Mouse (Mus musculus): ENCODE measurements around the gene Slc36a1. TPM values are rescaled to one million over a fixed set of nuclear protein-coding genes. Genes with fewer than 3 reads are reported as not detected.

Slc36a1 gene
- total and polyA plus RNA-seq, 2 experiments from 2014 or later = 2.5 to 31.8 TPM

DNA sequence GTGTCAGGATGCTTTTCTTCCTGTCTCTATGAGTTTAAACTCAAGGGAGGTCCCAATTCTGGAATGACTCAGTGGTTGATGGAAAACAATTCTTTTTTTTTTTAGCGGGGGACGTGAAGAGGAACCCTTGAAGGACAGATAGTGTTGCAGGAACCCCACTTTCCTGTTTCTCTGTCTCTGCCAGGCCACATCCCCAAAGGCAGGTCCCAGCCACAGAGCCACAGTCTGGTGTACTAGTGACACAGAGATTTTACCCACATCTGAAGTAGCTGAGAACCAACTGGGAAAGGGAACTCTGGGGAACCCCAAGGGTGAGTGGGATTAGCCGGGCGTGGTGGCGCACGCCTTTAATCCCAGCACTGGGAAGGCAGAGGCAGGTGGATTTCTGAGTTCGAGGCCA, 38.4 kb upstream of the Slc36a1 start:
- no peak overlapping the region for H3K9ac ChIP-seq (replicated peaks; ENCODE audit: low read length, poor library complexity, severe bottlenecking)
- no peak overlapping the region for H3K27ac ChIP-seq (ENCODE audit: low read depth, low read length)
- ATAC-seq (ENCODE audit: low FRiP score) (no peak), DNase-seq (ENCODE audit: low spot score) (no peak)
- H3K27me3 ChIP-seq (ENCODE audit: insufficient read depth, low read length) = no peaks in the 10 kb centered on the region
- 97% methylated on average over 6 of the region's 7 CpGs for WGBS
- no peaks in the 10 kb centered on the region for H3K4me1 ChIP-seq (ENCODE audit: insufficient read depth, low read length)
- no peak for TF ChIP-seq CTCF (IDR thresholded peaks at IDR 0.05)
- no peaks in the 10 kb centered on the region for H3K9me3 ChIP-seq (ENCODE audit: low read length)
- no peak overlapping the region for H3K4me2 ChIP-seq (ENCODE audit: low read depth, low read length, poor library complexity, severe bottlenecking)
- no peaks in the 10 kb centered on the region for H3K36me3 ChIP-seq (ENCODE audit: insufficient read depth, low read length)
- H3K4me3 ChIP-seq (ENCODE audit: low read depth, low read length) = no peak overlapping the region

DNA sequence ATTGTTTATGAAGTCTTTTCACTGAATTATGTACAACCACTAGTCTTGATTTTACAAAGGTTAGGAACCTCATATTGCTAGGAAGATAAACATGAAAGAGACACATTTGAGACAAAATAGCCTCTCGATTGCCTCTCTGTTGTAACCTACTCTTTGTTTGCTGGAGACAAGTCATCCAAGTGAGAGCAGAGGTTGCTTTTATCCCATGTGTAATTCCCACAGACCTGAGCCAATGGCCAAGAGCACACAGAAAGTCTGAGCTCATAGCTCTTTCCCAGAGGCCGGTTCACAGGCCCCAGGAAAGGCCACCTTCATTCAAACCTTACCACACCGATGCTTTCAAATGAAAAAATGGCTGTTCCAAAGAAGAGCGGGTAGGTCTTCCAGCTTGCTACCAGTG, 35.6 kb upstream of the Slc36a1 start:
- Histone ChIP-seq H3K9ac (replicated peaks; ENCODE audit: low read length, poor library complexity, severe bottlenecking) (no peak overlapping the region), H3K4me1 (ENCODE audit: insufficient read depth, low read length) (no peaks in the 10 kb centered on the region), H3K4me2 (ENCODE audit: low read depth, low read length, poor library complexity, severe bottlenecking) (no peak overlapping the region), H3K27me3 (ENCODE audit: insufficient read depth, low read length) (no peaks in the 10 kb centered on the region), H3K4me3 (ENCODE audit: low read depth, low read length) (no peak overlapping the region), H3K36me3 (ENCODE audit: insufficient read depth, low read length) (no peaks in the 10 kb centered on the region), H3K27ac (ENCODE audit: low read depth, low read length) (no peak overlapping the region), H3K9me3 (ENCODE audit: low read length) (no peaks in the 10 kb centered on the region)
- TF ChIP-seq CTCF (IDR thresholded peaks at IDR 0.05) = no peak
- WGBS = 77% methylated on average over 4 of the region's 4 CpGs
- ATAC-seq (ENCODE audit: low FRiP score) = no peak
- DNase-seq (ENCODE audit: low spot score) = no peak

DNA sequence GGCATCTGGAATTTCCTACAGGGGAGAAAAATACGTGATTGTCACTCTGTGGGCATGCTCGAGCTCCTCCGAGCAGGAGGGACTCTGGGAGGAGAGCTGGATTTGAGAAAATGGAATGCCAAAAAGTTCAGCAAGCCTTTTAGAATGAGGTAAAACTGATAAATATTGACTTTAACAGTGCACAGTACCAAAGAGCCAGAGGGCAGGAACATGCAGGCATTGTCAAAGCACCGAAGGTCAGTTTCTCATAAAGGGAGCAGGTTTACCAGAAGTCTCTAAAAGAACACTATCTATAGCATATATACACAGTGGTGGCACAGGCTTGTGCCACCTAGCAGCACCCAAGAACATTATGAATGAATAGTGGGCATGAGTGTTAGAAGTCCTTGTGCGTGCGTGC, 35.2 kb upstream of the Slc36a1 start:
- Histone ChIP-seq H3K9me3 (ENCODE audit: low read length) (no peaks in the 10 kb centered on the region), H3K36me3 (ENCODE audit: insufficient read depth, low read length) (no peaks in the 10 kb centered on the region), H3K27ac (ENCODE audit: low read depth, low read length) (no peak overlapping the region), H3K4me1 (ENCODE audit: insufficient read depth, low read length) (no peaks in the 10 kb centered on the region), H3K27me3 (ENCODE audit: insufficient read depth, low read length) (no peaks in the 10 kb centered on the region), H3K4me2 (ENCODE audit: low read depth, low read length, poor library complexity, severe bottlenecking) (no peak overlapping the region), H3K4me3 (ENCODE audit: low read depth, low read length) (no peak overlapping the region), H3K9ac (replicated peaks; ENCODE audit: low read length, poor library complexity, severe bottlenecking) (no peak overlapping the region)
- ATAC-seq (ENCODE audit: low FRiP score) (no peak), DNase-seq (ENCODE audit: low spot score) (no peak)
- no peak for TF ChIP-seq CTCF (IDR thresholded peaks at IDR 0.05)
- 86% methylated on average over 6 of the region's 6 CpGs for WGBS

DNA sequence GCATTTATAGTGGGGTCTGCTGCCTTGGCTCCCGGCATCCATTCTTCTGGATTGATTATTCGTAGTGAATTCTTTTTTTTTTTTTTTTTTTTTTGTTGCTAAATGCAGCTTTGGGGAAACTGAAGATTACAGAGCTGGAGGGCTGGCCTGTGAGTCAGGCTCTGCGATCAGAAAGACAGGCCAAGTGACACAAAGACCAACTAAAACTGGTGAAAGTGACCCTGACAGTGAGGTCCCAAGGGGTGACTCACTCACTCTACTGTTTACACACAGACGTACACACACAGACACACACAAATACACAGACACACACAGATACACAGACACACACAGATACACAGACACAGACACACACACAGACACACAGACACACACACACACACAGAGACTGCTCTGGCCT, 33.6 kb upstream of the Slc36a1 start:
- ATAC-seq (ENCODE audit: low FRiP score) (no peak), DNase-seq (ENCODE audit: low spot score) (no peak)
- Histone ChIP-seq H3K9ac (replicated peaks; ENCODE audit: low read length, poor library complexity, severe bottlenecking) (no peak overlapping the region), H3K27me3 (ENCODE audit: insufficient read depth, low read length) (no peaks in the 10 kb centered on the region), H3K4me3 (ENCODE audit: low read depth, low read length) (no peak overlapping the region), H3K4me2 (ENCODE audit: low read depth, low read length, poor library complexity, severe bottlenecking) (no peak overlapping the region), H3K27ac (ENCODE audit: low read depth, low read length) (no peak overlapping the region), H3K36me3 (ENCODE audit: insufficient read depth, low read length) (no peaks in the 10 kb centered on the region), H3K9me3 (ENCODE audit: low read length) (no peaks in the 10 kb centered on the region), H3K4me1 (ENCODE audit: insufficient read depth, low read length) (no peaks in the 10 kb centered on the region)
- no peak for TF ChIP-seq CTCF (IDR thresholded peaks at IDR 0.05)
- 72% methylated on average over 4 of the region's 4 CpGs for WGBS

DNA sequence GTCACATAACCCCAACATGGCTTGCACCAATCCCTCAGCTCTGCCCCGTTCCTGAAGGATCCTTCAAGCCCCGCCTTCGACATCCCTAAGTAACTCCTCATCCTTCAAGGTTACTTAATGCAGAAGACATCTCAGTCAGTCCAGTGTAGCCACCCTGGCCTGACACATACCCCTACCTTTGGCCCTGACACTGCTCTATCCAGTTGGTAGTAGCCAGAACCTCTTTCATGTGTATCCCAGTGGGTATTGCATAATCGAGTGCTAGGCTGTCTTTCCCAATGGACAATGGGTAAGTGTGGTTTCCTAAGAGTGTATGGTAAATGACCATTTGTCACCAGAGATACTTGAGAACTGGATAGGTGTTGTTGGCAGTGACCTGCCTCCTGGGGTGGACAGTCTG, 25.3 kb upstream of the Slc36a1 start:
- Histone ChIP-seq H3K9ac (replicated peaks; ENCODE audit: low read length, poor library complexity, severe bottlenecking) (no peak overlapping the region), H3K4me3 (ENCODE audit: low read depth, low read length) (no peak overlapping the region), H3K27me3 (ENCODE audit: insufficient read depth, low read length) (no peaks in the 10 kb centered on the region), H3K9me3 (ENCODE audit: low read length) (no peaks in the 10 kb centered on the region), H3K4me2 (ENCODE audit: low read depth, low read length, poor library complexity, severe bottlenecking) (no peak overlapping the region), H3K4me1 (ENCODE audit: insufficient read depth, low read length) (no peaks in the 10 kb centered on the region), H3K36me3 (ENCODE audit: insufficient read depth, low read length) (no peaks in the 10 kb centered on the region), H3K27ac (ENCODE audit: low read depth, low read length) (no peak overlapping the region)
- DNase-seq (ENCODE audit: low spot score) (no peak), ATAC-seq (ENCODE audit: low FRiP score) (no peak)
- WGBS = 83% methylated on average over 4 of the region's 4 CpGs
- TF ChIP-seq CTCF (IDR thresholded peaks at IDR 0.05) = no peak

DNA sequence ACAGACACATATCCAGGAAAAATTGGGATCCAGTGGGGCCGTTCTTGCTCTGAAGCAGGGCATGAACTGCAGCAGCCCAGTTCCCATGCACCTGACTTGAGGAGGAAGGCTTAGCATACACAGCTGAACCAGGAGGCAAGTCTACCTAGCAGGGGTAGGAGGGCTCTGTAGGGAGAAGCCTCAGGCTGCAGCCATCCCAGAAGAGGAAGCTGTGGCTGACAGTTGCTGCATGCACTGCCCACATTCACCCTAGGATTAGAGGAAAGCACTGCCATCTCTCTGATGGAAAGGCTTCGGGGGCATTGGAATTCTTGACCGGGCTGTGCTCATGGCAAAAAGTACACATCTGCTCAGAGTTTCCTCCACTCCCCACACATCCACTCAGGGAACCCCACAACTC, 24.3 kb upstream of the Slc36a1 start:
- 90% methylated on average over 3 of the region's 3 CpGs for WGBS
- Histone ChIP-seq H3K4me1 (ENCODE audit: insufficient read depth, low read length) (no peaks in the 10 kb centered on the region), H3K4me2 (ENCODE audit: low read depth, low read length, poor library complexity, severe bottlenecking) (no peak overlapping the region), H3K9me3 (ENCODE audit: low read length) (no peaks in the 10 kb centered on the region), H3K27ac (ENCODE audit: low read depth, low read length) (no peak overlapping the region), H3K4me3 (ENCODE audit: low read depth, low read length) (no peak overlapping the region), H3K9ac (replicated peaks; ENCODE audit: low read length, poor library complexity, severe bottlenecking) (no peak overlapping the region), H3K27me3 (ENCODE audit: insufficient read depth, low read length) (no peaks in the 10 kb centered on the region), H3K36me3 (ENCODE audit: insufficient read depth, low read length) (no peaks in the 10 kb centered on the region)
- ATAC-seq (ENCODE audit: low FRiP score) = no peak
- DNase-seq (ENCODE audit: low spot score) = no peak
- TF ChIP-seq CTCF (IDR thresholded peaks at IDR 0.05) = no peak

DNA sequence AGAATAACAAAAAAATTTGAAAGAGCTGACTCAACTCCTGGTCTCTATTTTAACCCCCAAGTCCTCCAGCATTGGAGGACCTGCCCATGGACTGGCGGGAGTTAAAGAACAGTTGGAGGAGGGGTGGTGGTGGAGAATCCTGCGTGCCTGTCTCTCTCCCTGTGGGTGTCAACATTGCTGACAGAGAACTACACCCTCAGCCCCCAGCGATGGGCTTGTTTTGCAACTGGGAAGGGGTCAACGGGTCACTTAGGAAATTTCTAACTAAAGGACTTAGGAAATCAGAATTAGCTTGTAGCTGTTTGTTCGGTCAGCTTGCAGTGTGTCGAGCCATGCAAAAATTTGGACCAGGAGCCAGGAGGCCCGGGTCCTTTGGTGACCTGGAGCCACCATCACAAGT, 21.0 kb upstream of the Slc36a1 start:
- H3K4me2 ChIP-seq (ENCODE audit: low read depth, low read length, poor library complexity, severe bottlenecking) = no peak overlapping the region

More for the DNA sequence above, 21.0 kb upstream of the Slc36a1 start:
- no peak overlapping the region for H3K4me3 ChIP-seq (ENCODE audit: low read depth, low read length)
- no peak overlapping the region for H3K27ac ChIP-seq (ENCODE audit: low read depth, low read length)
- no peak overlapping the region for H3K9ac ChIP-seq (replicated peaks; ENCODE audit: low read length, poor library complexity, severe bottlenecking)
- H3K9me3 ChIP-seq (ENCODE audit: low read length) = no peaks in the 10 kb centered on the region
- H3K36me3 ChIP-seq (ENCODE audit: insufficient read depth, low read length) = no peaks in the 10 kb centered on the region
- no peaks in the 10 kb centered on the region for H3K27me3 ChIP-seq (ENCODE audit: insufficient read depth, low read length)
- DNase-seq (ENCODE audit: low spot score) (no peak), ATAC-seq (ENCODE audit: low FRiP score) (no peak)
- no peak for TF ChIP-seq CTCF (IDR thresholded peaks at IDR 0.05)
- H3K4me1 ChIP-seq (ENCODE audit: insufficient read depth, low read length) = no peaks in the 10 kb centered on the region
- WGBS = 68% methylated on average over 7 of the region's 7 CpGs
